Mouse (Mus musculus) E14TG2a.4 (cell line): ENCODE measurements at regions not wholly inside any gene's neighbourhood (a gene's known extent, or its start where the extent isn't known, plus 50 kb on each side); places are given as distances from the start of the nearest gene placed in this dataset.

Experiments
- CTCF ChIP-seq: conservative IDR thresholded peaks from 2 replicates; pipeline ENCODE4 v1.5.1; 2014; ENCODE audit warnings: low read length
- NANOG ChIP-seq: IDR thresholded peaks from 2 replicates; pipeline ENCODE4 v1.6.1; 2014; ENCODE audit warnings: borderline replicate concordance, low read length, mixed read lengths
- POU5F1 ChIP-seq: IDR thresholded peaks from 2 replicates; pipeline ENCODE4 v1.6.1; 2014; ENCODE audit warnings: low read length, borderline replicate concordance

GRCm38 (mm10) chr11:55918411-55918810 is 122.4 kb downstream of the Nmur2 start:
- TF ChIP-seq CTCF (no peak), POU5F1 (no peak), NANOG (no peak)
